Mouse (Mus musculus) R1 (cell line): ENCODE measurements at regions not wholly inside any gene's neighbourhood (a gene's known extent, or its start where the extent isn't known, plus 50 kb on each side); places are given as distances from the start of the nearest gene placed in this dataset.
A peak's percentile ranks its signal among the peaks of the same experiment; 100 is the strongest.

Experiments used
- DNase-seq: peaks from one replicate; pipeline ENCODE4 v3.0.0-alpha.2; 2018; ENCODE audit warnings: low read depth, low spot score

DNA sequence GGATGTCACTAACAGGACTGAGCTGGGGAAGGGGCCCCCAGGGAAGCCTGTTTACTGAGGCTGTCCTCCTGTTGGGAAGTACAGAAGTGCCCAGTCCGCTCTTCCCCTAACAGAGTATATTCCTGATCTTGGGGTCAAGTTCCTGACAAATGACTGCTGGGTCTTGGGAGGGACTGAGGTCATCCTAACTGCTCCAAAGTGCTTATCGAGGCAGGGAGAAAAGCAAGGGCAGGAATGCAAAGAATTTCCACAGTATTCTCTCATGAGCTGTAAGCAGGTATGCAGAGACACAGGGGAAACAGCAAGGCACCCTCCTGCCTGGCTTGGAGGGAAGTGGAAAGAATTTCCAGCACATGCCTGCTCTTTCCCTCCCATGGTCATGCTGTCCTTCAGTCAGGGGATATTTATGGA, 107.9 kb downstream of the Oma1 start:
- peak; percentile 31 for DNase-seq

DNA sequence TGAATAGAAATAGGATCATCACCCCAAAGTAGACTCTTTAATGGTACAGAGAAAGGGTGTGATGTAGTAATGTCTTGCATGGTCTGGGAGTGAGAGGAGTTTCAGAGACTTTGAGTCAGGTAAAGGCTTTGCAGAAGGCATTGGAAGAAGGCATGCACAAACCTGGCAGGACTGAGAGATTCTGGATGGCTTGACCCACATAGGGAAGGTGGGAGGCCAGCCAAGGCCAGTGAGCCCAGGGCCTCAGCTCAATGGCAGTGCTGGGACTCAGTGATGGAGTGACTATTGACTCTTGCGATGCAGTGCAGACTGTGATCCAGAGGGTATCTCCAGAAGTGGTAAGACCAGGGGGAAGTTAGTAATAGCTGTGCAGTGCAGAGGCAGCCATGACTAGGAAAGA, 127.8 kb downstream of the Oma1 start:
- DNase-seq, result no peak

DNA sequence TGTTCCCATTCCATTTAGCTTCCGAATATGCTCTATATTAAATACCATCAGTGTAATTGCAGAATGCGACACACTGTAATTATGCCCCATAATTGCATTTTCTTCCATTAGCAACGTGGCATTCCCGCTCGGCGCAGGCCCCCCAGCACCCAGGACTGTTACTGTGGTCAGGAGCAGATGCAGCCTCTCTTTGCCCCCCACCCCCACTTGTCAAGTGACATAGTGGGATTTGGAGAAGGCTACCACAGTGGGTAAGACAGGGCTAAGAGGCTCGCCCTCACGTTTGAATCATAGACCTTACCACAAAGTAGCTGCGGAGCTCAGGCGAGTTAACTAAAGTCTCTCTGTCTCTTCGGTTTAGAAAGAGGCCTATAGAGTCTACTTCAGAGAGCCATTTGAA, 128.3 kb downstream of the Oma1 start:
- DNase-seq, result no peak

DNA sequence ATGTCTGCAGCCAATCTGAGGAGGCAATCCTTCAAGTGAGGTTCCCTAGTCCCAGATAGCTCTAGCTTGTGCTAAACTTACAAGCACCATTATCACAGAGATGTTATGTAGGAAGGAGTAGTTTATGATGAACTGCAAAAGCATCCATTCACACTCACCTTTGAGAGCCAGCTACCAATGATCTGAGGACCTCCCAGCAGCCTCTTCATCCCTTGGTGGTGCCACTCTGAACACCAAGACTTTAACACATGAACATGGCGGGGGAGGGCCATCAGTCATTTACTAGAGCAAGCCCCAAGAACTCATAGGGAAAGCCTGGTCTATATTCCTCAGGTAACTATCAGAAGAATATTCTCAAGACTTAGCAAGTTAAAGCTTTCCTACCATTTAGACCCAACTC, 135.7 kb downstream of the Oma1 start:
- no peak for DNase-seq

DNA sequence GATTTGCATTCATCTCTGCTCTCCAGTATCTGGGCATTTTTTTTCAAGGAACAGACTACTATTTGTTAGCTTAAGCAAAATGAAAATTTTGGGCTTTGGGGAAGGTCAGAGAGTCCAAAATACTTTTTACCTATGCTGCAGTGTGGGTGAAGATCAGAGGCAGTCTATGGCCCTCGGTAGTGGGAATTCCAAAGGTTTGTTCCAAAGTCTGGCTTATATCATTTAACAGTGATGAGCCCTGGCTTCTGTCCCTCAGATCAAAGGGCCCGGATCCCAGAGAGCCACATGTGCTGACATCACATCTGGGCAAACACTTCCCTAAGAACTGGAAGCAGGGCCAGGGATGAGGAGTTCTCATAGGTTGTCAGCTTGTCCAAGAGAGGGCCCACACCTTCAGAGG, 136.5 kb downstream of the Oma1 start:
- DNase-seq, result no peak

DNA sequence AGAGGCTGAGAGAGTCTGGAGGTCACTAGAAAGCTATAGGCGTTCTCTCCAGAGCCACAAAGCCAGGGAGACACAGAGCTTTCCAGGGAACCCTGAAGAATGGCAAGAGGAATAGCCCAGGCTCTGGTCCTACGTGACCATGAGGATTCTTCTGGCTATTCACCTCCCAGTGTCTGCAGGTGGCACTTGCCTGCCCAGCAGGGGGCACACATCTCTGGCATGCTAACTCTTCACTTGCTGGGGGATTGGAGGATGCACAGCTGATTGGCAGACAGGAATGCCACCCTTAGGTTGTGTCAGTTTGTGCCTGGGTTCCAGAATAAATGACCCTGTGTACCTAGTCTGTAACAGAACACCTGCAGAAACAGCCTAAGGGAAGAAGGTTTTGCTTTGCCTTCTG, 141.8 kb downstream of the Oma1 start:
- no peak for DNase-seq

DNA sequence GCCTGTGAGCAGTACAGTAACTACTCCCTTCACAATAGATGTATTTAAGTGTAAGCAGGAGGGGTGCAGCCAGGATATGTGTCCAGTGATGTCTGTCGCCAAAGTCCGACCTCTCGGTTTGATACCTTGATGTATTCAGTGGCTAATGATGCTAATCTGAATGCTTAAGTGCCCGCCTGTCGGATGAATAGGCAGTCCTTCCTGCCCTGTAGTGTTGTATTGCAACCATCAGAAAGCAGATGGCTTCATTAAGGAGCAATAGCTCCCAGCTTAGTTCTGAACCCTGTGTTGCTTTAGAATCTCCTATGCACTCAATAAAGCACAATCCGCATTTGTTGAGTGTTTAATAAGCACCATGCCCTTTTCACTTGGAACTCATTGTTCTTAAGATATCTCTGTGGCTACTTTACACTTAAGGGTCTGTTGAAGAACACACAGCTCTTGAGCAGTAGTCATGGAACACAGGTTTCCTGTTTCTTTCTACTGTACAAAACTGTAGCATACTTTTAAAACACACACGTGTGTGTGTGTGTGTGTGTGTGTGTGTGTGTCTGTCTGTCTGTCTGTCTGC, 152.5 kb downstream of the Oma1 start:
- peak; percentile 9 for DNase-seq

DNA sequence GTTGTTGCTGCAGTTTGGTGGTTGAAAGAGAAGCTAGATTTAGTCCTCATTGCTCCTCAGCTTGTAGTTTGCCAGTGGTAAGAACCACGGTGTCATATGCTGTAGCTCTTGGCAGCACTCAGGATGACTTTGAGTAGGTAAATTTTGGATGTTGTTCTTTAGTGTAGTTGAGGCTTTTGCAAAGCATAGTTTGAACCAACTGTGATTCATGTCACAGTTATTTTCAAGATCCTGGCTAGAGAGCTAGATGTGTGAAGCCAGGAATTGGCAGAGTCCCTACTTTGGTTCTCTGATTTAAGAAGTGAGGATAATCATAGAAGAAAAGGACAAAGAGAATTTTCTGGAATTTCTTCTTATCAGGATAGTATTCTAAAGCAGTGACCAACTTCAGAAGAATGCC, 143.6 kb upstream of the Dab1 start:
- no peak for DNase-seq

DNA sequence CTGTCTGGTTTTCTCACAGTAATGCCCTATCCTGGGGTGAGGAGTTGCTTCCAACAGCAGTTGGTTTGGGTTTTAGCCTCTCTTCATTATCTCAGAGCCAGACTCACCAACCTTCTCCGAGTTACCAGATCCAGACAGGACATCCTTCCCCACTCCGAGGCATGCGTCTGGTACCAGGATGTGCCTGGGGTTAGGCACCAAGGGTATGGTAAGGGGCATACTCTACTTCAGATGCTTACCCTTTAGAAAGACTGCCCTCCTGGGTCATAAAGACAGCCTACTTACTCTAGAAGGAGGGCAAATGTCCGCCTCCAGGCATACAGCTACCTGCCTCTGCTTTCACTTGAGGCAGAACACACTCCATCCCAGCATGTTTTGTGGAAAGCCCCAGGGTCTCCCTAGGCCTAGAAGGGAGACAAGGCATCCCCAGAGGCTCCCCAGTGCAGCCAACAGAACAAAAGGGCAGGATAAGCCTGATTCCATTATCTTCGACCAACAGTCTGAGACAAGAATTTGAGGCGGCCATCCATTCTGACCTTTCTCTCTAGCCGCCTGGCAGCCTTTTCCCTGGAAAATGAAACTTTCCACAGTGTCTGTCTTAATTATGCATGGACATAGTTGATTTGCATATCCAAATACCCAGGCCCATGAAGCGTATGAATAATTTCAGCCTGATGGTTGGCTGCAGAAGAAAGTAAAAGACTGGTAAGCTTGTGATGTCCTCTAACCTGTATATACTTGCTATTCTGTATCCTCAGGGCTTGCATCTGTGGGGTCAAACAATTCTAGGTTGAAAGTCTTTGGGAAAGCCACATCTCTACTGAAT, 132.8 kb upstream of the Dab1 start:
- no peak for DNase-seq

DNA sequence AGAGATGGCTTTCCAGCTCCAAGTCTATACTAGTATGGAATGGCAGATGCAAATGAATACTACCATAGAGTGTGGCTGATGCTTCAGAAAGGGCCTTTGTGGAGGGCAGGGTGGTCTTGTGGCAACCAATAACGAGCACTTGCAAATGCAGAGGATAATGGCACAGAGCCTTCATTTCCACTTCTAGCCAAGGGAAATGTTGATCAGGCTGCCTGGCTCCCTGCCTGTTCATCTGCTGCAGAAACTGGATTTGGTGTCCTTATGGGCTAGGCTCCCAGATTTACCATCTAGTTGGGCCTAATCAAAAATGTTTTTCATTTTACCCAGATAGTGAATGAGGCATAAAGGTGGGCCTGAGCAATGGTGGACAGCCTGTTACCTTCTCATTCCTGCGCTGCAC, 110.7 kb upstream of the Dab1 start:
- DNase-seq, result no peak

DNA sequence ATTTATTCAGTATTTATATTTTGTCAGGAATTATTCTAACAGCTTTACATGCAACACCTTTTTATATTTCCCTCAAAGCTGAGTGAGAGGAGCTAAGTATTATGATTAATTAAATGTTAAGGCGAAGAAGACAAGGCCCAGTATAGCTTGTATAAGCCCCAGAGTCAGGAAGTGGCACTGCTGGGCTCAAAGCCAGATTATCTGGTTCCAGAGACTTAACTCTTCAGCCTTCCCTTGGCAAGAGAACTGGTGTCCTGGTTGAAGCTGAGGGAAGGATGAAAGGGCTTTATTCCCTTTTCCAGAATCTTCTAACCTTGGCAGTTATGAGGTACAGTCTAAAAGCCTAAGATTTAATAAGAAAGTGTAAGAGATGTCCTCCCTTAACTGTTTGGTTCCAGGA, 106.3 kb upstream of the Dab1 start:
- DNase-seq, result no peak

DNA sequence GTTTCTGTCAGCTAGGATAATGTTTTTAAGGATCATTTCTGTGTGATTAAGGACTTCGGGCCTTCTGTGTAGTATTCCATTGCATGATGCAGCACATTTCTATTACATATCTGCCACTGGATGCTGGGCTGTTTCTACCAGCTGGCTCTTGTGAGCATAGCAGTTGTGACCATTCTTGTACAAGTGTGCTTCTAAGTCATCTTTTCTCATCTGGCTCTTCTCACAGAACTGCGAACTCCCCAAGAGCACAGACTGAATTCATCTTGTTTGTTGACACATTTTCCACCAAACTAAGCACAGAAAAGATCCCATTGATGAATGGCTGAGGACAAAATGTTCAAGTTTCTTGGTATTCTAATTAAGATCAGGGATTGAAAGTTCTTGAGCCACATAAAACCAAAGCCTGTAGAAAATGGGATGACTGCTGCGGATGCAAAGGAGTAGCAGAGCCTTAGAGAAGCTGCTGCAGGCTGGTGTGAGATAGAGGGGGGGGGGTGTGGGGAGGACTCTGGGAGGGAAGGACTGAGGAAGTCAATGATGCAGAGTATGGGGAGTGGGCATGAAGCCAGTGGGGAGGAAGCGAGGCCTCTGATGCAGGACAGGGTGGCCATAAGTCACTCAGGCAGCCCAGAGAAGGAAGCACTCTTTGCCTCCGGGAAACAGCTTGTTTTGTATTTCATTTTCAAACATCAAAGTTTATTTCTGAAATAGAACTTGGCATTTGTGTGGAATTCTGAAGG, 97.1 kb upstream of the Dab1 start:
- no peak for DNase-seq

DNA sequence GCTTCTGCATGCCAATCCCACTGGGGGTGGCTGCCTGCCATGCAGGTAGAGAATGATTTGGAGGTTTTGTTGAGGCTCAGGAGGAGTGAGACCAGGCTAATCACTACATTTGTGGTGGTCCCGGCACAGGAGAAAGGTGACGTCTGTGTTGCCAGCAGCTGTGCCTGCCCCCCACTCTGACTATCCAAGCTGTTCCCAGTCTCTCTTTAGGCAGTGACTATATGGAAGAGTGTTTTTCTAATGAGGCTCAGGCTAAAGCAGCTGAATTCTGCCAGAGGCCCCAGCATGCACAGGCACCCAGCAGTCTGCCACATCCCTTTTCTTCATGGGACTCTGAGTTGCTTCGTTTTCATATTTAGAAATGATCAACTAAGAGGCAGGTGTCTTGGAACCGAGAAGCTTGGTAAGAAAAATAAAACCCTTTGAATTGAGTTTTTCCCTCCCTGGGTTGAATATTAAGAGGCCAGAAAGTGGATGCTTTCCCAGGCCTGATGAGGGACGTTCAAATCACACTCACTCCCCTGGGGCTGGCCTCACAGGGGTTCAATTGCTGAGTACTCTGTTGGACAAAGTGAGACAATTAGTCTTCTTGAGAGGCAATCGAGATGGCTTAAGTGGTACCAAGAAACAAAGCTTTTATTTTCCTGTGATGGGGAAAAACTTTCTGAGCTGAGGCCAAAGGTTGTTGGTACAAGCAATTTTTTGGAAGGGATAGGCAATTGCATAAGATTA, 82.5 kb upstream of the Dab1 start:
- no peak for DNase-seq

DNA sequence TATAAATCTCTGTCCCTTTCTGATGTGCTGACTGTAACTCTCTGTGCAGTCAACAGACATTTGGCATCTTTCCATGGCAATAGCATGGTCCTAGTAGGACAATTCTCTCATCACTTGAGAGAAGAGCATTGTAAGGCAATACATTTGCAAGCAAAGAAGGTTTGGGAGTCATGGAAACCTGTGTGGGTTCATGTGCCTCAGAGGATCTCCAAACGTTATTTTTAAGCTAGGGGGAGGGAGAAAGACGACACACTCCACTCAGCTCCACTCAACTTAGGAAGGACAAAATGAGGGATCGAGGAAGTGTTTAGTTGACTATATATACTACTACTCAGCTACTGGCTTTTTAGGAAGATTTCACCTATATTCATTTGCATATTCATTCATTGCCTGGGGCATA, 78.2 kb upstream of the Dab1 start:
- no peak for DNase-seq

DNA sequence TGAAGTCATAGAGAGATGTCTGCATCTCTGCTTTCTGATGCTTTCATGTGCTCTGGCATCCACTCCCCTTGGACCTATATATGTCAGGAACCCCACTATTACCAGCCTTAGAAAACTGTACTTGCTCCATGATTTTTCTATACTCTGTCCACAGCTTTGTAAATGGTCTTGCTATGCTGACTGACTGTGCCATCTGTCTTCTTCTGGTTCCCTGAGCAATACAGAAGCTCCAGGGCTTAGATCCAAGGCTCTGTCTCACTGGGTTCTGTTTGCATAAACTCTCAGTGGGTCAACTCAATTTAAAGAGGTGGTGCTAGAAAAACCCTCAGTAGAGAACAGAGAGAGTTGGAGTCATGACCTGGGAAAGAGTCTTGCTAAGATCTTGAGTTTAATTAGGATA, 71.9 kb upstream of the Dab1 start:
- no peak for DNase-seq

DNA sequence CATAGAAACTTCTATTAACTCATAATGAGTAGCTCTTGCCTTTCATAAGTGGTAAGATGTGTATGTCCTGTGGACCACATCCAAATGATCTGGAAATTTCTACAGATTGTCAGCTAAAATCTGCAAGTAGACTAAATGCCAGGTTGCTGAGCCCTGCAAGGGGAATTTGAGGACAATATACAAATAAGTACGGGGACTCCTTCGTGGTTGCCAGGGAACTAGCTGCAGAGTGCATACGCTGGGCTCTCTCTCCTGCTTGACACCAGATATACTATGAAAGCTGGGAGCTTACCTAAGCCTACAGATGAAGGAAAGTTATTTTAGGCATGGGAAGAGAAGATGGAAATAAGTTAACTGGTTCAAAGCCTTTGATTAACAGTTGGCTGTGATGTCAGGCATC, 66.7 kb upstream of the Dab1 start:
- no peak for DNase-seq

DNA sequence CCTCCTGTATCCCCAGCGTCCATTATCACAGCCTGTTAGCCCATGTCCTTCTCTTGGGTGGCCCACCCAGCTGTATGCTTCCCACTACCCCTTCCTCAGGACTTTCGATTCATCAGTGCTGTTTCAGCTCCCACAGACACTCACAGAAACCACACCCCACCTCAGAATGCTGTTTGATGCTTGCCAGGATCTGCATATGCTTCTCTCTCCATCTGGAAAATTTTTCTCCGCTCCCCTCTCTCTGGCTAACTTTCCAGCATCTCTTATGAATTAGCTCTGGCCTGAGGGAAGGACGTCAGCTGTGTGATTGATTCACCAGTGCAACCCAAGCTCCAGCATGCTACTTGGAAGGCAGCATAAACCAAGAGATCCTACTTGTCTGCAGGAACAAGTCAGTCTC, 66.0 kb upstream of the Dab1 start:
- no peak for DNase-seq

DNA sequence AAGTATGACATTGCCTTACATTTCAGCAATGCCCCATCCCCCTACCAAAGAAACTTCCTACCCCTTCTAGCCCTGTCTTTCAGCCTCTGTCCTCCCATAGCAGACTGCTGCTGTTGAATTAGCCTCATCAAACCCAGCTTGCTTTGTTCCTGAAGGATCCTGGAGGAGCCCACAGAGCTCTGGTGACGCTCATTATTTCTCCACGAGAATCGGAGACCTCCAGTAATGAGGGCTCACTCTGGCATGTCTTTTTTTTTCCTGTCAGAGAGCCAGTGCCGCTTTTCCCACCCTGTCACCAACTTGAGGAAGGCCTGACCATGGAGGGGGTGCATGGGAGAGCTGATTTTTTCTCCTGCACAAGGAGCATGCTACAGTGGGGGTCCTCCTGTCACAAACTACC, 64.6 kb upstream of the Dab1 start:
- no peak for DNase-seq
